Mouse (Mus musculus) fat pad, adult 2 months (tissue): ENCODE measurements around the gene Caap1.

Experiments
- DNase-seq: peaks from one replicate; pipeline ENCODE4 v3.0.0-alpha.2; 2011; ENCODE audit warnings: low read depth, low spot score; ENCODE audit errors: extremely low read depth

Caap1 gene

GRCm38 (mm10) chr4:94556265-94557054 lies at the start of gene Caap1, which contains the start of gene Gm10306:
Caap1 (minus strand) TSS chr4:94556796.
Gm10306 (plus strand) TSS chr4:94556546.
- peak; percentile 21 for DNase-seq

GRCm38 (mm10) chr4:94605591-94605990 lies 49.0 kb upstream of the Caap1 start:
- DNase-seq = no peak

- no peak for DNase-seq
These were observed 47.9 kb upstream of the Caap1 start for GRCm38 (mm10) chr4:94604452-94605019.

GRCm38 (mm10) chr4:94603031-94603629 lies 46.5 kb upstream of the Caap1 start, which contains the start of gene Plaa:
Plaa (minus strand) TSS chr4:94603244.
- no peak for DNase-seq

DNA sequence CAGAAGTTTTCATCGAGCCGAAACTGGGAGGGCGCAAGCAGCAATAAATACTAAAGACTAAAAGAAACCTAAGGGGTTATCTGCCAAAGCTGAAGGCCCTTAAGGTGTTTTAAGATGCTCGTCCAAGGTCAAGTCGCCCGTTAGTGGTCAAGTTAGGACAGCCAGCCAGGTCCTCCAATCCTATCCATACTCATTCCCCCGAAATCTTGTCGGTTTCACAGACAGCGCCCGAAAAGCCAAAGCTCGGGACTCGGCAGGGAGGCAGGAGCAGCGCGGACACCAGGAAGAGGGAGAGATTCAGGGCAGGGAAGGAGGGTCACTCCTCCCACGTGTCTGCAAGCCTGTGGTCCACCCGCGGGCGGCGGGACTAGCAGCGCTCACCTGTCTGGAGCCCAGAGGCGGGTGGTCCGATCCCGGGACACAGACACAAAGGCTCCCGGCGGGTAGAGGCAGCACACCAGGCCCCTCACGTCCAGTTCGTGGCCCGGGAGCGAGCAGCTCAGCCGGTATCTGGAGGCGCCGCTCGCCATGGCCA lies 46.0 kb upstream of the Caap1 start:
- DNase-seq = no peak

DNA sequence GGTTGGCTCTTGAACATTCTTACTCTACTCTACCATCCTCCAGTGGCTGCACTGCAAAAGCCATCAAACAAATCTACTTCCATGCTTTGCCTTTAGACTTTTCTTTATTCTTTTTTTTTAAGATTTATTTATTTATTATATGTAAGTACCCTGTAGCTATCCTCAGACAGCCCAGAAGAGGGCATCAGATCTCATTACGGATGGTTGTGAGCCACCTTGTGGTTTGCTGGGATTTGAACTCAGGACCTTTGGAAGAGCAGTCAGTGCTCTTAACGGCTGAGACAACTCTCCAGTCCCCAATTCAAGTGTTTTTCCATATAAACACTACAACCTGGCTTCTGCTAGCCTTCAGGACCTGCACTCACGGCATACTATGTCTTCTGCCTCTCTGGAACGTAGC lies 44.8 kb upstream of the Caap1 start:
- no peak for DNase-seq

DNA sequence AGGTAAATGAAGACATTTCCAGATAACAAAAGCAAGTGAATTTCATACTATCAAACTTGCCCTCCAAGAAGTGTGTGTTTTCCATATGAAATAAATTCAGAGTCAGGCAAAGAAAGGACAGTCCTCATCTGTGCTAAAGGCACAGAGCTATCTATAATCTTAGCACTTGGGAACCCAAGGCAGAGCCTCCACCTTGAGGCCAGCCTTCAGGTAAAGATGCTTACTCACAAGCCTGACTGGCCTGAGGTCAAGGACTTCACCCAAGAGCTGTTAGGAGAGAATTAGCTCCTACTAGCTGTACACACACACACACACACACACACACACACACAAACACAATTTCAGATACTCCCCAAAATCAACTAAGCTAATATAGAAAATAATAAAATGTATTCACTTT lies 36.1 kb upstream of the Caap1 start:
- DNase-seq = no peak

DNA sequence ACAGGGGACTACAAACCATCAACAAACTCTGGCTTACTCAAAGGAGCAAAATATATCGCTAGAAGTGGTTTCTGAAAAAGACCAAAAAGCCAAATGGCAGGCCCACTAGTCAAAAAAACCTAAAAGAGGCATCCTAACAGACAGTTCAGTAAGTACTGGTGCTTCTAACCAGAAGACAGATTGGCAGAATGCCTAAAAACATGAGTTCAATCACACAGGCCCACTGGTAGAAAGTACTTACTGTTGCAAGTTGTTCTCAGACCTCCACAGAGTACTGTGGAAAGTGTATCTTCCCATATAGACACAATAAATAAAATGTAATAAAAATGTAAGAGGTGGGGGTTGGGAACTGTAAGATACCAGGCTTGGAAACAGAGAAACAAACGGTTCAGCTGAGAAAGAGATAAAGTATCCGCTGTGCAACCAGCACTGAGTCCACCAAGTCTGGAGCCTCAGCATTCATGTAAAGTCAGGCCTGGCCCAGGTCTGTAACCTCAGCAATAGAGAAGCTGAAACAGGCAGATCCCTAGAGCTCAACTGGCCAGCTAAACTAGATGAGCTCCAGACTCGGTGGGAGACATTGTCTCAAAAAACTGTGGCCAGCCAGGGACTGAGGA lies 35.3 kb upstream of the Caap1 start:
- DNase-seq = no peak

DNA sequence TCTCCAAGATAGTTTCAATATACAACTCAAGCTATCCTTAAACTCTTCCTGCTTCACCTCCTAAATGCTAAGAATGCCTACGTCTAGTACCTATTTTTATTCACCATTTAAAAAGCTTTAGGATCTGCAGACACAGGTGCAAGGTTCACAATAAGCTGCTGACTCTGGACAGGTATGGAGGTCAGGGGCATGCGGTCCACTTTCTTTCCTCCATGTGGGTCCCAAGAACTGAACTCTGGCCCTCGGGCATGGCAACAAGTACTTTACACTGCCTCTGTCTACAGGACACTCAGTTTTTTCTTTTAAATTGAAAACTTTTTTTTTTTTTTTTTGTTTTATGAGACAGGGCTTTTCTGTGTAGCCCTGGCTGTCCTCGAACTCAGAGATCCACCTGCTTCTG lies 16.1 kb upstream of the Caap1 start:
- no peak for DNase-seq

- no peak for DNase-seq
These were observed 7.7 kb upstream of the Caap1 start for GRCm38 (mm10) chr4:94564297-94564696.

DNA sequence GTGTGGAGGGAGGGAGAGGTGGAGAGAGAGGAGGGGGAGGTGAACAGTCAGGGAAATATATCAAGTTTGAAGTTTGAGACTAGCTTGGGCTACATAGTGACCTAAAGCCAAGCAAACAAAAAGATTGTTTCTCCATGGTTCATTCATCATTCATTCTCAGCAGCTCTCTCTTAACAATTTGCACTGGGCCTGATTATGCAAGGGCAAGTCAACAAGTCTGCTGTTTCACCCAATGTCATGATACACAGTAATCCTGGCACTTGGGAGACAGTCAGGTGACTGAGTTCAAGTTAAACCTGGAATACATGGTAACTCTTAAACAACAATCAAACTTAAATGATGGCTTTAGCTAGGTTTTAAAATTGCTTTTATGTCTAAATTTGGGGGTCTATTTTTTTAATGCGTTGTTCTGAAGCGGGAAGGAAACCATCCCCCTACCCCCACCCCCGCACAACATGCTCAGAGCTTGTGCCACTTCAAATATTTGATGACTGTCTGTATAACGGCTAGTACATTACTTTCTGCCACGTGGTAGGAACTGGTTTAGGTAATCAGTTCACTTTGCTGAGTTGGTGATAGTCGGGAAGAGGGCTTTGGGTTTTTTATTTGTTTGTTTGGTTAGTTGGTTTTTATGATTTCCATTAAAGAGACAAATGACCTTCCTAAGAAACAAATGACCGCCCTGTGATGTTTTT lies 5.5 kb upstream of the Caap1 start:
- no peak for DNase-seq

GRCm38 (mm10) chr4:94560316-94560715 lies 3.7 kb upstream of the Caap1 start:
- peak; percentile 85 for DNase-seq

DNA sequence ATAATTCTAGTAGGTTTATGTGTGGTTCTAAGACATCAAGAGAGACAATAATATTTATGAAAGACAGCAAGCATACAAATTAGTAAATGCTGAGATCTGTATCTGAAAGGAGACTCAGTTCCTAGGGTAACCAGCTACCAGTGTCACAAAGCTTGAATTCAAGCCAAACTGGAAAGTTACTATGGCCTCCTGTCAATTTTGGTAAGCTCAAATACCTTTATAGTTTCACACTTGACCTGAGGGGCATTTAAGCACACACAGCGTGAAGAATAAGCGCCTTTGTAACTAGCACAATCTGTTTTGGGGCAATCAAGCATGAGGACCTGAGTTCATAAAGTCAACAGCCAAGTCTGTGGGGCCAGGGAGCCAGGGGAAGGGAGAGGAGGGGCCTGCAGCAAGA lies 2.7 kb upstream of the Caap1 start:
- peak; percentile 54 for DNase-seq

DNA sequence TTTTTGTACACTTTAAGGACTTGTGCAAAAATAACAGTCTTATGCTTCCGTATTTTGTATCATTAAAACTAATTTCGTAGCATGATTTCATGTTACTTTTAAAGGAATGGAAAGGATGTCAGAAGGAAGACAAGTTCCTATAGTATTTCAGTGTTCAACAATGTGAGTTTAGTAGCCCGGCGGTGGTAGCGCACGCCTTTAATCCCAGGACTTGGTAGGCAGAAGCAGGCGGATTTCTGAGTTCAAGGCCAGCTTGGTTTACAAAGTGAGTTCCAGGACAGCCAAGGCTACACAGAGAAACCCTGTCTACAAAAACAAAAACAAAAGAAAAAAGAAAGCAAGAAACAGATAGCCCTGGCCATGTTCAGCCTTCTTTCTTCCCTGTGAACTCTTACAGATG lies 549 bp upstream of the Caap1 start:
- DNase-seq = no peak

GRCm38 (mm10) chr4:94554955-94555494 lies 1.6 kb downstream of the Caap1 start:
- no peak for DNase-seq

GRCm38 (mm10) chr4:94544321-94544720 lies 12.3 kb downstream of the Caap1 start:
- no peak for DNase-seq

DNA sequence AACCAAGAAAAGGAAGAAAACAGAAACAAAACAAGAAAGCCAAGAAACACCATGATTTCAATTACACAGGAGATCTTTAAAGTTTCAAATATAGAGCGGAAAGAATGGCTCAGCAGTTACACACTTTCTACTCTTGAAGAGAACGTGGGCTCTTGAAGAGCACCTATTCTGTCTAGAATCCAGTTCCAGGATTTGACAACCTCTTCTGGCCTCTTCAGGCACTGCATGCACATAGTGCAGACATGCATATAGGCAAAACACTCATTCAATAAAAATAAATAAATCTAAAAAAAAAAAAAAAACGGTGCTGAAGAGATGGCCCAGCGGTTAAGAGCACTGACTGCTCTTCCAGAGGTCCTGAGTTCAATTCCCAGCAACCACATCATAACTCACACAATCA lies 13.6 kb downstream of the Caap1 start:
- no peak for DNase-seq

- no peak for DNase-seq
These were observed 23.4 kb downstream of the Caap1 start for GRCm38 (mm10) chr4:94533205-94533604.

DNA sequence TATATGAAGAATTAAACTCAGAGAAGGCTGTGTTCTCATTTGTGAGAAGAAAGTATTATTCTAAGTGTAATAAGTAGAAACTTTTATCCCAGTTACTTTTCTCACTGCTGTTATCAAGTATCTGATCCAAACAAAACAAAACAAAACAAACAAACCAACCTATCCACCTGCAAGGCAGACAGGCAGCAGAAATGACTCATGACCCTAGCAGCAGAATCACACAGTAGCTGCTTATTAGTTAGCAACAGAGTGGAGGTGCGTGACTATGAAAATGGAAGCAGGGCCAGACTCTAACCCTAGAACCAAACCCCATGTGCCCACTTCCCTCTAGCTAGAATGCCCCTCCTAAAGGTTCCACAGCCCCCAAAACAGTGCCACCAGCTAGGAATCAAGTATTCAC lies 27.1 kb downstream of the Caap1 start:
- no peak for DNase-seq

- no peak for DNase-seq
These were observed 33.3 kb downstream of the Caap1 start for GRCm38 (mm10) chr4:94523321-94523720.

GRCm38 (mm10) chr4:94517631-94518030 lies 39.0 kb downstream of the Caap1 start:
- DNase-seq = no peak
